Mouse (Mus musculus) liver, postnatal 0 days (tissue): ENCODE measurements around the gene Fcgrt.

Experiments
- CTCF ChIP-seq: sonication (generic); IDR thresholded peaks from 2 replicates; pipeline ENCODE4 v1.5.1; 2016; ENCODE audit warnings: antibody characterized with exemption, low read depth
- EP300 ChIP-seq: IDR thresholded peaks from 2 replicates; pipeline ENCODE4 v1.6.1; 2016; ENCODE audit warnings: antibody characterized with exemption, low read depth, mild to moderate bottlenecking

GRCm38 (mm10) chr7:45094121-45094520 lies 9.5 kb downstream of the Fcgrt start:
- TF ChIP-seq CTCF (no peak), EP300 (no peak)
